Mouse (Mus musculus) kidney, embryonic 14.5 days (tissue): Measurements from ENCODE around the gene Lrrc75a. TPM values are rescaled to one million over a fixed set of nuclear protein-coding genes. Genes with fewer than 3 reads are reported as not detected.
A peak's percentile ranks its signal among the peaks of the same experiment; 100 is the strongest.

ENCODE experiments used
- ATAC-seq: fragments of 200-750 bp; cut with Nextera tagmentation; 2 replicates; pipeline ENCODE4 v1.8.0; 2017; ENCODE audit warnings: moderate number of reproducible peaks, mild to moderate bottlenecking, moderate TSS enrichment, moderate library complexity; ENCODE audit not compliant: low FRiP score, low TSS enrichment
- H3K27ac ChIP-seq: fragments of 300-500 bp; sonication (generic); 2 replicates; pipeline ENCODE4 v1.5.1; 2014; ENCODE audit warnings: low read depth, mild to moderate bottlenecking, low read length, moderate library complexity, mixed read lengths
- H3K27me3 ChIP-seq: fragments of 300-500 bp; sonication (generic); 2 replicates; pipeline ENCODE4 v1.6.1; 2014; ENCODE audit warnings: mild to moderate bottlenecking, low read length; ENCODE audit not compliant: control insufficient read depth, insufficient read depth
- H3K36me3 ChIP-seq: fragments of 300-500 bp; sonication (generic); 2 replicates; pipeline ENCODE4 v1.6.1; 2014; ENCODE audit warnings: low read length, mixed read lengths; ENCODE audit not compliant: control insufficient read depth, insufficient read depth
- H3K4me1 ChIP-seq: fragments of 300-500 bp; sonication (generic); 2 replicates; pipeline ENCODE4 v1.6.1; 2014; ENCODE audit warnings: low read length, mixed read lengths; ENCODE audit not compliant: control insufficient read depth, insufficient read depth
- H3K4me2 ChIP-seq: fragments of 300-500 bp; sonication (generic); replicated peaks from 2 replicates; pipeline ENCODE4 v1.6.1; 2014; ENCODE audit warnings: low read depth, mild to moderate bottlenecking, low read length
- H3K4me3 ChIP-seq: fragments of 300-500 bp; sonication (generic); 2 replicates; pipeline ENCODE4 v1.5.1; 2014; ENCODE audit warnings: mild to moderate bottlenecking, low read length
- H3K9ac ChIP-seq: fragments of 300-500 bp; sonication (generic); 2 replicates; pipeline ENCODE4 v1.6.1; 2014; ENCODE audit warnings: low read depth, mild to moderate bottlenecking, low read length, moderate library complexity
- H3K9me3 ChIP-seq: fragments of 300-500 bp; sonication (generic); 2 replicates; pipeline ENCODE4 v1.6.1; 2016; ENCODE audit warnings: low read length; ENCODE audit not compliant: control insufficient read depth
- WGBS: fragments of 180-500 bp; shearing (Covaris S2); extraction: QIAGEN DNeasy Blood & Tissue Kit; methylation state at CpG from one replicate; pipeline ENCODE4 v1.1.7; 2014; 5-methylcytosine and 5-hydroxymethylcytosine counted together
- polyA plus RNA-seq: library from polyadenylated mRNA; unstranded; fragments of >200 nt; fragmentation: Nextera tagmentation; extraction: Ambion mirVana; gene quantifications from 2 replicates; pipeline ENCODE4 v1.2.1, GENCODE M21; 2014

The Lrrc75a gene
- polyA plus RNA-seq, 1 experiment from 2014 or later: 18.7 TPM

GRCm38 (mm10) chr11:62591904-62592575 lies 56.3 kb downstream of the Lrrc75a start:
- 81% methylated on average over 8 of the region's 8 CpGs for WGBS
- H3K27me3 ChIP-seq: no peaks in the 10 kb centered on the region
- no peaks in the 10 kb centered on the region for H3K36me3 ChIP-seq
- ATAC-seq: no peak
- H3K4me3 ChIP-seq: no peak overlapping the region
- no peaks in the 10 kb centered on the region for H3K4me1 ChIP-seq
- no peak overlapping the region for H3K27ac ChIP-seq
- no peak overlapping the region for H3K4me2 ChIP-seq
- H3K9me3 ChIP-seq: no peaks in the 10 kb centered on the region
- no peak overlapping the region for H3K9ac ChIP-seq

- Histone ChIP-seq H3K4me1 (no peaks in the 10 kb centered on the region), H3K9ac (no peak overlapping the region), H3K4me3 (no peak overlapping the region), H3K27me3 (no peaks in the 10 kb centered on the region), H3K4me2 (no peak overlapping the region), H3K27ac (no peak overlapping the region), H3K9me3 (no peaks in the 10 kb centered on the region), H3K36me3 (no peaks in the 10 kb centered on the region)
- no peak for ATAC-seq
- 91% methylated on average over 2 of the region's 2 CpGs for WGBS
These were observed 57.3 kb downstream of the Lrrc75a start for GRCm38 (mm10) chr11:62591026-62591425.

GRCm38 (mm10) chr11:62589391-62589790 lies 58.9 kb downstream of the Lrrc75a start:
- H3K27me3 ChIP-seq: no peaks in the 10 kb centered on the region
- H3K36me3 ChIP-seq: no peaks in the 10 kb centered on the region
- no peak overlapping the region for H3K4me3 ChIP-seq
- H3K4me2 ChIP-seq: no peak overlapping the region
- WGBS: 75% methylated on average over 10 of the region's 10 CpGs
- H3K9me3 ChIP-seq: no peaks in the 10 kb centered on the region
- ATAC-seq: no peak
- H3K27ac ChIP-seq: no peak overlapping the region
- H3K9ac ChIP-seq: no peak overlapping the region
- no peaks in the 10 kb centered on the region for H3K4me1 ChIP-seq

- Histone ChIP-seq H3K36me3 (no peaks in the 10 kb centered on the region), H3K4me3 (no peak overlapping the region), H3K27ac (no peak overlapping the region), H3K9ac (no peak overlapping the region), H3K4me2 (no peak overlapping the region), H3K27me3 (no peaks in the 10 kb centered on the region), H3K9me3 (no peaks in the 10 kb centered on the region), H3K4me1 (no peaks in the 10 kb centered on the region)
- ATAC-seq: no peak
- WGBS: 87% methylated on average over 5 of the region's 5 CpGs
These were observed 61.3 kb downstream of the Lrrc75a start for GRCm38 (mm10) chr11:62587034-62587433.

- 55% methylated on average over 9 of the region's 9 CpGs for WGBS
- Histone ChIP-seq H3K4me1 (no peaks in the 10 kb centered on the region), H3K27ac (no peak overlapping the region), H3K36me3 (no peaks in the 10 kb centered on the region), H3K9me3 (no peaks in the 10 kb centered on the region), H3K4me2 (no peak overlapping the region), H3K27me3 (no peaks in the 10 kb centered on the region), H3K9ac (no peak overlapping the region), H3K4me3 (no peak overlapping the region)
- no peak for ATAC-seq
These were observed 63.6 kb downstream of the Lrrc75a start for GRCm38 (mm10) chr11:62584671-62585206.

GRCm38 (mm10) chr11:62583031-62583430 lies 65.3 kb downstream of the Lrrc75a start:
- Histone ChIP-seq H3K9me3 (no peaks in the 10 kb centered on the region), H3K27me3 (no peaks in the 10 kb centered on the region), H3K36me3 (no peaks in the 10 kb centered on the region), H3K4me1 (no peaks in the 10 kb centered on the region), H3K9ac (no peak overlapping the region), H3K4me2 (no peak overlapping the region), H3K27ac (no peak overlapping the region), H3K4me3 (no peak overlapping the region)
- WGBS: 81% methylated on average over 6 of the region's 6 CpGs
- ATAC-seq: no peak

GRCm38 (mm10) chr11:62576530-62577152 lies 71.7 kb downstream of the Lrrc75a start:
- Histone ChIP-seq H3K4me3 (peak overlapping the region; percentile 55), H3K27me3 (peaks cover 7% of the 10 kb centered on the region; the same call in 1 of the 2 replicates), H3K36me3 (no peaks in the 10 kb centered on the region), H3K4me2 (peak overlapping the region; percentile 99), H3K27ac (no peak overlapping the region), H3K9ac (no peak overlapping the region), H3K4me1 (0 out of 2 replicates have a peak, but pooled peaks cover 3% of the 10 kb centered on the region), H3K9me3 (no peaks in the 10 kb centered on the region)
- no peak for ATAC-seq
- WGBS: 63% methylated on average over 16 of the region's 16 CpGs

GRCm38 (mm10) chr11:62575659-62576438 lies 72.5 kb downstream of the Lrrc75a start:
- H3K9me3 ChIP-seq: no peaks in the 10 kb centered on the region
- 0 out of 2 replicates have a peak, but pooled peaks cover 3% of the 10 kb centered on the region for H3K4me1 ChIP-seq
- H3K27me3 ChIP-seq: peaks cover 7% of the 10 kb centered on the region; the same call in 1 of the 2 replicates
- peak overlapping the region; percentile 55 for H3K4me3 ChIP-seq
- WGBS: 5% methylated on average over 27 of the region's 27 CpGs
- ATAC-seq: peak; percentile 77
- H3K27ac ChIP-seq: no peak overlapping the region
- H3K9ac ChIP-seq: peak overlapping the region; percentile 50
- no peaks in the 10 kb centered on the region for H3K36me3 ChIP-seq
- peak overlapping the region; percentile 99 for H3K4me2 ChIP-seq
